Mouse (Mus musculus): ENCODE measurements around the gene Traf3.

Gene Traf3

GRCm38 (mm10) chr12:111165831-111166591, at the start of gene Traf3:
TSS of gene Traf3 (plus strand) at chr12:111166370.
- peak; percentile 81 for DNase-seq

- no peak for DNase-seq
These were observed 46.6 kb upstream of the Traf3 start for GRCm38 (mm10) chr12:111119506-111120085.

GRCm38 (mm10) chr12:111120976-111121645, 45.1 kb upstream of the Traf3 start:
- DNase-seq, result no peak

GRCm38 (mm10) chr12:111122332-111122852, 43.8 kb upstream of the Traf3 start:
- peak; percentile 29 for DNase-seq

- DNase-seq, result no peak
These were observed 41.4 kb upstream of the Traf3 start for GRCm38 (mm10) chr12:111124601-111125260.

- no peak for DNase-seq
These were observed 40.5 kb upstream of the Traf3 start for GRCm38 (mm10) chr12:111125666-111126065.

- DNase-seq, result no peak
These were observed 32.0 kb upstream of the Traf3 start for GRCm38 (mm10) chr12:111134169-111134568.

GRCm38 (mm10) chr12:111134791-111135733, 31.1 kb upstream of the Traf3 start:
- no peak for DNase-seq

GRCm38 (mm10) chr12:111135953-111136352, 30.2 kb upstream of the Traf3 start:
- no peak for DNase-seq

GRCm38 (mm10) chr12:111137079-111137478, 29.1 kb upstream of the Traf3 start:
- no peak for DNase-seq

GRCm38 (mm10) chr12:111143005-111143508, 23.1 kb upstream of the Traf3 start:
- no peak for DNase-seq

- no peak for DNase-seq
These were observed 22.6 kb upstream of the Traf3 start for GRCm38 (mm10) chr12:111143509-111144063.

- no peak for DNase-seq
These were observed 21.6 kb upstream of the Traf3 start for GRCm38 (mm10) chr12:111144598-111144997.

GRCm38 (mm10) chr12:111145269-111145668, 20.9 kb upstream of the Traf3 start:
- DNase-seq, result no peak

- no peak for DNase-seq
These were observed 16.5 kb upstream of the Traf3 start for GRCm38 (mm10) chr12:111149495-111150235.

GRCm38 (mm10) chr12:111150236-111150596, 16.0 kb upstream of the Traf3 start:
- peak; percentile 84 for DNase-seq

GRCm38 (mm10) chr12:111151422-111152156, 14.6 kb upstream of the Traf3 start:
- no peak for DNase-seq

- no peak for DNase-seq
These were observed 13.6 kb upstream of the Traf3 start for GRCm38 (mm10) chr12:111152579-111152978.

- DNase-seq, result no peak
These were observed 13.0 kb upstream of the Traf3 start for GRCm38 (mm10) chr12:111152981-111153710.

Data from thymus, postnatal 14 days (tissue).